Comparison of ENCODE assay signal across 8 mouse cellular contexts in genomic region chr15:89591723-89592455, GRCm38 (mm10). TPM values are rescaled to one million over a fixed set of nuclear protein-coding genes. Genes with fewer than 3 reads are reported as not detected.
DNase-seq lines count a peak whose midpoint lies in the region; ATAC-seq and TF ChIP-seq lines count a peak whose summit lies in the region.

Rabl2 (minus strand) TSS chr15:89591923.

- peak within 1 kb of the TSS; percentile 49 for H3K9ac ChIP-seq in embryonic facial prominence, embryonic 15.5 days
- peak within 1 kb of the TSS; percentile 73 for H3K9ac ChIP-seq in limb, embryonic 14.5 days (ENCODE audit: low read depth, low read length, severe bottlenecking)
- peak within 1 kb of the TSS; percentile 58 for H3K9ac ChIP-seq in midbrain, postnatal 0 days (replicated peaks; ENCODE audit: low read length, poor library complexity, severe bottlenecking)

- under 1% methylated on average over 35 of the region's 35 CpGs for WGBS in bone marrow, adult 2 months
- WGBS in embryonic facial prominence, embryonic 15.5 days: under 1% methylated on average over 35 of the region's 35 CpGs
- 2% methylated on average over 35 of the region's 35 CpGs for WGBS in limb, embryonic 14.5 days
- WGBS in midbrain, postnatal 0 days: under 1% methylated on average over 35 of the region's 35 CpGs

- H3K27ac ChIP-seq in bone marrow, adult 2 months (ENCODE audit: control insufficient read depth, insufficient read depth, low read depth, low read length, poor library complexity): no peak within 1 kb of the TSS
- peak within 1 kb of the TSS; percentile 45 for H3K27ac ChIP-seq in embryonic facial prominence, embryonic 15.5 days (replicated peaks)
- 0 out of 2 replicates have a peak within 1 kb of the TSS, but pooled peaks have one; percentile 9 for H3K27ac ChIP-seq in limb, embryonic 14.5 days (replicated peaks; ENCODE audit: low read depth, low read length)
- peak within 1 kb of the TSS; percentile 72 for H3K27ac ChIP-seq in midbrain, postnatal 0 days (ENCODE audit: low read depth, low read length)

- no peaks in the 10 kb centered on the region for H3K9me3 ChIP-seq in embryonic facial prominence, embryonic 15.5 days (replicated peaks)
- no peaks in the 10 kb centered on the region for H3K9me3 ChIP-seq in limb, embryonic 14.5 days (ENCODE audit: control insufficient read depth, low read length)
- H3K9me3 ChIP-seq in midbrain, postnatal 0 days (ENCODE audit: low read length): no peaks in the 10 kb centered on the region

- H3K4me3 ChIP-seq in bone marrow, adult 2 months (replicated peaks; ENCODE audit: control insufficient read depth, low read depth, low read length): peak within 1 kb of the TSS; percentile 58
- H3K4me3 ChIP-seq in embryonic facial prominence, embryonic 15.5 days (replicated peaks): peak within 1 kb of the TSS; percentile 80
- H3K4me3 ChIP-seq in limb, embryonic 14.5 days (replicated peaks; ENCODE audit: low read length): peak within 1 kb of the TSS; percentile 70
- peak within 1 kb of the TSS; percentile 59 for H3K4me3 ChIP-seq in midbrain, postnatal 0 days (ENCODE audit: low read depth, low read length)

- no peak for TF ChIP-seq CTCF in bone marrow, adult 2 months (IDR thresholded peaks at IDR 0.05; ENCODE audit: control insufficient read depth, insufficient read depth, low read length)
- TF ChIP-seq CTCF in midbrain, postnatal 0 days (IDR thresholded peaks at IDR 0.05): peak; percentile 53

- ATAC-seq in embryonic facial prominence, embryonic 15.5 days (ENCODE audit: insufficient number of reproducible peaks, low FRiP score, low TSS enrichment, low read depth): peak; percentile 93
- peak; percentile 95 for ATAC-seq in limb, embryonic 14.5 days (ENCODE audit: low FRiP score, low read depth)
- peak; percentile 94 for ATAC-seq in midbrain, postnatal 0 days (ENCODE audit: low FRiP score)

- no peaks in the 10 kb centered on the region for H3K4me1 ChIP-seq in bone marrow, adult 2 months (ENCODE audit: control insufficient read depth, insufficient read depth, low read length)
- H3K4me1 ChIP-seq in embryonic facial prominence, embryonic 15.5 days: peaks cover 15% of the 10 kb centered on the region; the same call in 1 of the 2 replicates
- H3K4me1 ChIP-seq in limb, embryonic 14.5 days (ENCODE audit: control insufficient read depth, insufficient read depth, low read length): peaks cover 8% of the 10 kb centered on the region
- H3K4me1 ChIP-seq in midbrain, postnatal 0 days (ENCODE audit: insufficient read depth, low read length): no peaks in the 10 kb centered on the region

- H3K27me3 ChIP-seq in embryonic facial prominence, embryonic 15.5 days: no peaks in the 10 kb centered on the region
- no peaks in the 10 kb centered on the region for H3K27me3 ChIP-seq in limb, embryonic 14.5 days (ENCODE audit: control insufficient read depth, insufficient read depth, low read length)
- no peaks in the 10 kb centered on the region for H3K27me3 ChIP-seq in midbrain, postnatal 0 days (ENCODE audit: insufficient read depth, low read length)

- TF ChIP-seq POLR2A in bone marrow, adult 2 months (IDR thresholded peaks at IDR 0.05; ENCODE audit: borderline replicate concordance, control insufficient read depth, low read depth, low read length): peak; percentile 63; the same call in 1 of the 2 replicates
- TF ChIP-seq POLR2A in limb, embryonic 14.5 days (IDR thresholded peaks at IDR 0.05; ENCODE audit: borderline replicate concordance, extremely low read depth, insufficient read depth, insufficient read length): no peak; the same call in 1 of the 2 replicates

- no peaks in the 10 kb centered on the region for H3K36me3 ChIP-seq in embryonic facial prominence, embryonic 15.5 days
- peaks cover 11% of the 10 kb centered on the region; the same call in 1 of the 2 replicates for H3K36me3 ChIP-seq in limb, embryonic 14.5 days (ENCODE audit: control insufficient read depth, insufficient read depth, low read length)
- H3K36me3 ChIP-seq in midbrain, postnatal 0 days (ENCODE audit: insufficient read depth, low read length): peaks cover 8% of the 10 kb centered on the region; the same call in 1 of the 2 replicates

- DNase-seq in 416B (ENCODE audit: low read depth): peak; percentile 92
- peak; percentile 86 for DNase-seq in heart, adult 8-10 months (ENCODE audit: low spot score)
- DNase-seq in kidney, adult 9 months: peak; percentile 89
- DNase-seq in limb, embryonic 14.5 days (ENCODE audit: low spot score): peak; percentile 82
- peak; percentile 93 for DNase-seq in midbrain, postnatal 0 days (ENCODE audit: low spot score)
- DNase-seq in spleen, postnatal 14 days (ENCODE audit: low spot score in 2 of 2): peak; percentile 62 to 73

- H3K4me2 ChIP-seq in embryonic facial prominence, embryonic 15.5 days (replicated peaks): peak within 1 kb of the TSS; percentile 81
- H3K4me2 ChIP-seq in limb, embryonic 14.5 days (replicated peaks; ENCODE audit: low read depth, low read length, severe bottlenecking): peak within 1 kb of the TSS; percentile 82
- H3K4me2 ChIP-seq in midbrain, postnatal 0 days (ENCODE audit: low read depth, low read length, poor library complexity, severe bottlenecking): peak within 1 kb of the TSS; percentile 80

RNA-seq across cellular contexts. Expression of gene Rabl2, which starts in this region (rescaled TPM):
- 2.3 and 2.4 TPM in 2 replicates for polyA plus RNA-seq in bone marrow, adult 2 months (2011; ENCODE audit: insufficient read depth, insufficient read length, low replicate concordance, missing spikeins)
- polyA plus RNA-seq in embryonic facial prominence, embryonic 15.5 days (2015; fragmentation: Nextera tagmentation; extraction: Ambion mirVana): 46.2 and 57.3 TPM in 2 replicates
- 1 to 10 TPM; 4.4 to 6.6 (median 5.4) TPM for total RNA-seq in heart, adult 8-10 months (2022)
- 69.2 and 69.6 TPM in 2 replicates for polyA plus RNA-seq in limb, embryonic 14.5 days (2012; rRNA removed)
- 42.4 and 51.1 TPM in 2 replicates for polyA plus RNA-seq in limb, embryonic 14.5 days (2014; fragmentation: Nextera tagmentation; extraction: Ambion mirVana)
- total RNA-seq in midbrain, postnatal 0 days (2014; rRNA removed): 48.2 and 49.7 TPM in 2 replicates
- 68.1 and 70.1 TPM in 2 replicates for polyA plus RNA-seq in midbrain, postnatal 0 days (2015; fragmentation: Nextera tagmentation; extraction: Ambion mirVana)

Comparison
In these comparisons a context has a peak if more than half of its experiments do, and no peak if none do; other contexts are left out.
1. RNA of gene Rabl2 (polyA plus RNA-seq): 68.1 to 70.1 TPM in midbrain, postnatal 0 days, 42.4 to 69.6 TPM in limb, embryonic 14.5 days and 46.2 to 57.3 TPM in embryonic facial prominence, embryonic 15.5 days; 2.3 to 2.4 TPM in bone marrow, adult 2 months; every median in the first group is over 10 times any median in the second.
2. Peak in every context shown above with its lines, with median percentiles within 50 percentile points of each other: DNase-seq, H3K4me3 ChIP-seq, ATAC-seq, H3K4me2 ChIP-seq and H3K9ac ChIP-seq.